Mouse (Mus musculus) embryonic fibroblast, embryonic 13.5 days (primary cell): ENCODE data around the gene Wnt6.

ENCODE experiments used
- CTCF ChIP-seq: IDR thresholded peaks from 2 replicates; pipeline ENCODE4 v1.5.1; 2011; ENCODE audit warnings: mild to moderate bottlenecking, control low read depth, low read length, moderate library complexity, borderline replicate concordance; ENCODE audit not compliant: insufficient read depth
- POLR2A ChIP-seq: IDR thresholded peaks from 2 replicates; pipeline ENCODE4 v1.6.1; 2011; ENCODE audit warnings: low read depth, mild to moderate bottlenecking, control low read depth, low read length, moderate library complexity

GRCm38 (mm10) chr1:74802795-74803656 is 31.3 kb downstream of the Wnt6 start:
- TF ChIP-seq CTCF (peak; percentile 59), POLR2A (no peak)
